Mouse (Mus musculus) kidney, adult 18-20 months (tissue): ENCODE measurements around the gene Pnrc1.

ENCODE experiments used
- DNase-seq: peaks from one replicate; pipeline ENCODE4 v3.0.0; 2021

The Pnrc1 gene

DNA sequence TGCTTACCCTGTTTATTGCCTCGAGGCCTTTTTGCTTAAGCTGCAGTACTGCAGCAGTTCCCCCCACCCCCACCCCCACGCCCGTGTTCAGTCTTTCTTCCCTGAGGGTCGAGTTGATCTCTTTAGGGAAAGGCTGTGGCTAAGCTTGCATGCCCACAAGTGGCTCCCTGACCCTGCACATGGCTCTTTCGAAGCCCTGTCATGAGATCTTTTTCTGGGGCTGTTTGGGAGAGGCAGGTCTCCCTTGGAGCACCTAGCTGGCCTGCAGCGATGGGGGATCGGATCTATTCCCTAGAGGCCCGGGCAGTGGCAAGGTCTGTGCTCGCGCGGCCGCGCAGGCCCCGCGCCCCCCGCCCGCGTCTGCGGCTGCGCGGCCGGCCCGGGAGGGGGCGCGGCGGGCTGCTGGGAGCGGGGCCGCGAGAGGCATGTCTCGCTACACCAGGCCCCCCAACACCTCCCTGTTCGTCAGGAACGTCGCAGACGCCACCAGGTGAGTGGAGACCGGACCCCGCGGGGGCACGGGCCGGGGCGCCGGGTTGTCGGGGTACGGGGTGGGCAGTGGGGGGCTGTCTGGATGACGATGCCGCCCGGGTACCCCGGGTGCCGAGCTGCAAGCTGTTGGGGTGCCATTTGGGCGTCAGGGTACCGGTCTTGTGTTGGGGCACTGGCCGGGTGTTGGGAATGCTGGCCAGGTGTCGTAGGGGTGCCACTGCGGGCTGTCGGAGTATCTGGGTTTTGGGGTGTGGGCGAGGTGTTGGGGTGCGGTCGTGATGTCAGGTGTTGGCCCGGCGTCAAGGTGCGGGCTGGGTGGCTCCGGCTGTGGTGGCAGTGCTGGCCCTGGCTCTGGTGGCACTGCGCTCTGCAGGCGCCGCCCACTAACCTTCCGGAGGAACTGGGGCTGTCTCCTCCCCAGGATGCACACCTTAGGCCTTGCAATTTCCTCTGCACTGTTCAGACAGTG lies 80.8 kb downstream of the Pnrc1 start, which contains the start of gene Srsf12:
Srsf12 (plus strand) TSS at position 111 of the 961 bp plus-strand sequence.
- DNase-seq = peak; percentile 7

DNA sequence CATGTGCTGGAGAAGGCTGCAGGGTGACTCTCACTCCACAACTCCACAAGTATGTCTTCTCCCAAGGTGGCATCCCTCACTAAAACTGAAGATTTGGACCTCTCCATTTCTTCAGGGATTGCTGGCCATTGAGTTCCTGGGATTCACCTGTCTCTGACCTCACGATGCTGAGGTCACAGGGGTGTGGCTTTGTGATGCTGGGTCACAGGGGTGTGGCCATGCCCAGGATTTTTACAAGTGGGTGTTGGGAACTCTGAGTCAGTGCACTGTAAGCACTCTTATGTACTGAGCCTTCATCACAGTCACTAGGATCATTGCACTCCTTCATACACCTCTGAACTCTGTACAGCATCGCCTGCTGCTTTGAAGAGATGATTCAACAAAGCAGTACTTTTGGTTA lies 82.4 kb downstream of the Pnrc1 start:
- no peak for DNase-seq

DNA sequence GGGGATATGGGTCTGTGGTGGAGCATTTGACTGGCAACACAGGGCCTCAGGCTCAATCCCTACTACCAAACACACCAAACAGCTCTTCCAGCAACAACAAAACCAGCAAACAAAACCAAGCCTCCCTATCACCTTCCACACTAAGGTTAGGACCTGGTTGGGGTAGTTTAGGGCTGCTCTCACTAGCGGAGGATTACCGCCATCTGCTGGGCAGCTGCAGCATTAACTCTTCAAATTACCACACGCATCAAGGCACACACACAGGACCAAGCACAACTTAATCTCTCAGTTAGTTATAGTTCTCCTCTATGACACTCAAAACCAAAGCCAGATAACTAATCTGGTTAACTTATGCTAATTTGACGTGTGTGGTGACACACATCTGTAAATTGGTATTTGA lies 85.3 kb downstream of the Pnrc1 start:
- peak; percentile 70 for DNase-seq

DNA sequence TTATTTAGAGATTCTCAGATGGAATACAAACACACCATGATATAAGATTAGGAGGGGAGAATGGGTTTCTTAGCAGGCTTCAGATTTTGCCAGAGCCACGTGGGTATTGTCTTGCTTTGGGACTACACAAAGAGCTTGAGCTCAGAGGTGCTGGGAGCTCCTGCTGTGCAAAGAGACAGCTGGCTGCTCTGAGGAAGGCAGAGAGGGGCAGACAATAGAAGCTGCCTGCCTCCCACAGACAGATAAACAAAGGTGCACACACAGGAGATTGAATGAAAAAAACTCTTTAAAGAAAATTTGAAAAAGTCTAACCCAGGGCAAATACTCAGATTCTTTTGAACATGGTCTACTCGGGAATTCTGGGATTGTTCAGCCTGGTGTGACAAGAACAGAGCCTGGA lies 91.8 kb downstream of the Pnrc1 start:
- DNase-seq = no peak
